Mouse (Mus musculus): Measurements from ENCODE around the gene Slc25a41.

Gene Slc25a41

DNA sequence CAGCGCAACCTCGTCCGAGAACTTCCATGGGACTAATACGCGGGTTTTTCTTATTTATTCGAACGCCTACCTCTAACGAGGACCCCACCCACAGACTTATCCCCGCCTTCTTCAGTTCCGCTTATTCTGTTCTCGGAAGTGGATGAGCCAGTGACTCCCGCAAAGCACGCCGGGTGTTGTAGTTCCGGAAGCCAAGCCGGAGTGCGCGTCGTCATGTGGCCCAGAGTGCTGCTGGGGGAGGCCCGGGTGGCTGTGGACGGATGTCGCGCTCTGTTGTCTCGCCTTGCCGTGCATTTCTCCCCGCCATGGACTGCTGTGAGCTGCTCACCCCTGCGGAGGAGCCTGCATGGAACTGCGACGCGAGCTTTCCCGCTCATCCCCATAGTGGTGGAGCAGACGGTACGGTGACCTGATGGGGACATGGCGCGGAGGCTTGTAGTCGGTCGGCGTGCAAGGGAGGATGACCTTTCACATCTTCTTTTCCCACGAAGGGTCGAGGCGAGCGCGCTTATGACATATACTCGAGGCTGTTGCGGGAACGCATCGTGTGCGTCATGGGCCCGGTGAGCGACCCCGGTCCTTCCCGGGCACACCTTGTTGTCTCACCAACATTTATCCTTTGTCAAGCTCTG is 51.2 kb downstream of the Slc25a41 start, which contains the start of gene Clpp:
Gene Clpp, plus strand, starts transcription at position 191 of the 632 bp plus-strand sequence.
- DNase-seq = peak; percentile 90

DNA sequence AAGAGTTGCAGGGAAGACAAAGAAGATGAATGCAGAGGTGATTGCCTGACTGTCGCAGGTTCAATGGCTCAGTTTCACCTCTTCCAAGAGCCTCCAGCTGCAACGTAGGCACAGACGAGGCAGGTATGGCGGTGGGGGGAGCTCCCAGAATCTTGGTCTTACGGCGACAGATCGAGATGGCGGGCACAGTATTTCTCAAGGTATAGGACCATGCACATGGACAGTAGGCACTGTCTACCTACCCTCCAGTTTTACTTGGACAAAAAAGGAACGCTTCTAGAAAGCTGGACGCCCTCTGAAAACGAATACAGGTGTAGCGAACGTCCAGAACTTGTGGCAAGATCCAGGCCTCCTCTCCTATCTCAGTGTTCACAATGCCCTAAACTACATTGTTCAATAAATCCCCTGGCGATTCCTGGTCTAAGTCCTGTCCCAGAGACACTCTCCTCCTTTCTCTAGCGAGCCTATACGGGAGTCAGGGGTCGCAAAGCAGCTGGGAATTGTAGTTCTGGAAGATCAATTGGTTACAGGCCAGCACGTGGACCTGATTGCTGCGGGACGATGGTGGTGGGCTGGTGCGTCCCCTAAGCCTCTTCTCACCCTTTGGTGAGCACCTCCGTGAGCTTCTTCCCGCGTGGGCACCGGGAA is 51.9 kb downstream of the Slc25a41 start:
- peak; percentile 36 for DNase-seq

DNA sequence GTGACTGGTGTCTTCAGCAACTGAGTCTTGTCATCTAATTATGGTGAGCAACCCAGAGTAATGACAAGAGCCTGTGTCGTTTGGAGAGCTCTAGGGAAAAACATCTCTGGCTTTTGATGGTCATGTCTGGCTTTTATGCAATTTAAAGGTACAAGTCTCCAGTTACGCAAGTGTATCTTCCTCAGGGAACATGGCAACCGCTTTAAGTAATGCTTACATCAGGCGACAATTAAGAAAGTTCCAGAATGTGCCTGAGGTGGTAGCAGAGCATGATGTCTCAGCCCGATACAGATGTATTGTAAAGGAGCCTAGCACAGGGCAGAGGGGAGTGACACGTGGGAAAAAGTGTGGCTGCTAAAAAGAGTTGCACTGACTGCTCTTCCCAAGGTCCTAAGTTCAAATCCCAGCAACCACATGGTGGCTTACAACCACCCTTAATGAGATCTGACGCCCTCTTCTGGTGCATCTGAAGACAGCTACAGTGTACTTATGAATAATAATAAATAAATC is 52.5 kb downstream of the Slc25a41 start:
- DNase-seq = peak; percentile 25

DNA sequence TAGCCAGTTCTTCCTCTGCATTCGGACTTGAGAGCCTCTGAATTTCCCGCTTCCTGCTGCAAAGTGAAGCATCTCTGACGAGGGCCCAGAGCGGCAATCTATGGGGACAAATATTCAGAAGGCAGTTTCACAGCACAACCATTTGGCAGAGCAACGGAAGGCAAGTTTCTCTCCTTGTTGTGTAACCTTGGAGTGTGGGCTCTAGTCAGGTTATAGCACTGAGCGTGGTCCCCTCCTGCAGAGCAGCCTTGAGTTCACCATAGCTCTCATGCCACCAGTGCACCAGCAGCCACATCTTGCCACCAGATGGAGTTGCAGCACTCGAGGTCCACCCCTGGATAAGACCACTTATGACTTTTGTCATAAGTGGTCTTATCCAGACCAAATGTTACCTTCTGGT is 53.0 kb downstream of the Slc25a41 start:
- peak; percentile 13 for DNase-seq

DNA sequence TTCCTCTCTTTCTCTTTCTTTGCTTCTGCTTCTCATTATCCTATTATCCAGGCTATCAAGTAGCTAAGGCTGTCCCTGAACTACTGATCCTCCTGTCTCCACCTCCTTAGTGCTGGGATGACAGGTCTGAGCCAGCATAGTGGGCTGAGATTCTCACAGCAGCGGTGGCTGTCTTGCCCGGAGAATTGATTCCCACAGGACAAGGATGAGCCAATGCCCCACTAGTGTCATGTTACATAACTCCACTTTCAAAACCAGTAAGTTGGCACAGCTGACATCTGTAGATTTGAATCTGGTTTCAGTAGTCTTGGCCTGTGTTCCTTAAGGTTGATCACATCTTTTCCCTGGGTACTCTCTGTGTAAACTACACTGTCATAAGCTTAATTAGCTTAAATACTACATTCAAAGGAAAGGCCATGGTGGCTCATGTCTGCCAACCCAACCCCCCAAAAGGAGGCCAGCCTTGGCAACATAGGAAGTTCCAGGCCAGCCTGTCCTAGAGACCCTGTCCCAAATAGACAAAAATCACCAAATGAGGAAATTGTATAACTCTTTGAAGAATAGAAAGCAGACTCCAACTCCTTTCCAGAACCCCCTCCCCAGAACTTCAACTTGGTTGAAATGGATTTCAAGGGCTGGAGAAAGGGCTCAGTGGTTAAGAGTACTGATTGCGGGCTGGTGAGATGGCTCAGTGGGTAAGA is 55.2 kb downstream of the Slc25a41 start:
- DNase-seq = no peak

DNA sequence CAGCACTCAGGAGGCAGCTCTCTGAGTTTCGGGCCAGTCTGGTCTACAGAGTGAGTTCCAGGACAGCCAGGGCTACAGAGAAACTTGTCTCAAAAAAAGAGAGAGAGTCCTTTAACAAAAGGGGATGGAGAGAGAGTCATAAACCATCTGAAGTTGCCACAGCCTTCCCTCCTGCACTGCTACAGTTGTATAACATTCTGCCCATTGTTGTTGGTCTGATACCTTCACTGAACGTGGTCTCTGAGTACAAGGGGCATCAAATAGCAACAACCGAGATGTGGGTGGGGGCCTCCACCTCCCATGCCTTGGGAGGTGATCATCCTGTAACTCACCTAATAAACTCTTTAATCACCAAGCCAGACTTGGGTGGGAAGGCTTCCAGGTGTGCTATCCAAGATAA is 55.8 kb downstream of the Slc25a41 start:
- no peak for DNase-seq

DNA sequence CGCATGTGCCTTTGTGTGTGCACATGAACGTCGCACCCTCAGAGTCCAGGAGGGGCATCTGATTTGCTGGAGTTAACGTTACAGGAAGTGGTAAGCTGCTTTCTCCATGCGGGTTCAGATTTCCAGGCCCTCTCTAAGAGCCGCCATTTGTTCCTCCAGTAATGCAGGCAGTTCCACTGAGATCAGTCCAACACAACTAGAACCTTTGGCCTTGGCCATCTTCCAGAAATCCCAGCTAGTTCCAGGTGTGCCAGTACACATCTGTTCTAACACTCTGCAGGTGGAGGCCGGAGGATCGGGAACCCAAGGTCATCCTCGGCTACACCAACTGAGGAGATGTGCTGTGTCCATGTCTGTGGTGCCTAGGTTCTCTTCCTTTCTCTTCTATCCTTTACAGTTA is 56.6 kb downstream of the Slc25a41 start:
- DNase-seq = no peak
